Mouse (Mus musculus) bone marrow macrophage, adult 2 months (primary cell): Measurements from ENCODE around the gene Akr7a5. TPM values are rescaled to one million over a fixed set of nuclear protein-coding genes. Genes with fewer than 3 reads are reported as not detected.

ENCODE experiments used
- H3K27ac ChIP-seq: 2 replicates; pipeline ENCODE4 v1.5.1; 2012; ENCODE audit warnings: low read depth, low read length; ENCODE audit not compliant: insufficient read depth
- H3K4me1 ChIP-seq: 2 replicates; pipeline ENCODE4 v1.6.1; 2012; ENCODE audit warnings: low read length; ENCODE audit not compliant: control insufficient read depth, insufficient read depth
- H3K4me3 ChIP-seq: 2 replicates; pipeline ENCODE4 v1.5.1; 2012; ENCODE audit warnings: mild to moderate bottlenecking, low read length, moderate library complexity; ENCODE audit not compliant: insufficient read depth
- CTCF ChIP-seq: IDR thresholded peaks from 2 replicates; pipeline ENCODE4 v1.5.1; 2012; ENCODE audit warnings: low read depth, mild to moderate bottlenecking, low read length, moderate library complexity
- POLR2A ChIP-seq: IDR thresholded peaks from 2 replicates; pipeline ENCODE4 v1.6.1; 2012; ENCODE audit warnings: mild to moderate bottlenecking, low read depth, low read length, borderline replicate concordance
- polyA plus RNA-seq: library from polyadenylated mRNA; stranded (reverse); fragments of >200 nt; gene quantifications from 2 replicates; pipeline ENCODE4 v1.2.4, GENCODE M21; 2012; ENCODE audit not compliant: missing spikeins, insufficient read depth, insufficient read length

The Akr7a5 gene
- polyA plus RNA-seq = 17.5 and 19.3 TPM in 2 replicates

GRCm38 (mm10) chr4:139310171-139310898, at the start of gene Akr7a5, which contains the start of gene Pqlc2:
Gene Akr7a5, plus strand, starts transcription at chr4:139310744.
Gene Pqlc2, minus strand, starts transcription at chr4:139310708.
- peak within 1 kb of the TSS; percentile 28 for H3K27ac ChIP-seq
- TF ChIP-seq POLR2A = peak; percentile 67; the same call in 1 of the 2 replicates
- TF ChIP-seq CTCF = no peak
- peak within 1 kb of the TSS; percentile 85 for H3K4me3 ChIP-seq
- H3K4me1 ChIP-seq = peaks cover 26% of the 10 kb centered on the region

- H3K4me3 ChIP-seq = no peak overlapping the region
- TF ChIP-seq POLR2A (no peak), CTCF (no peak)
- no peak overlapping the region for H3K27ac ChIP-seq
- peaks cover 9% of the 10 kb centered on the region for H3K4me1 ChIP-seq
Measured at GRCm38 (mm10) chr4:139262981-139263380, 47.6 kb upstream of the Akr7a5 start.

GRCm38 (mm10) chr4:139265783-139266499, 44.6 kb upstream of the Akr7a5 start:
- Histone ChIP-seq H3K4me1 (no peaks in the 10 kb centered on the region), H3K4me3 (no peak overlapping the region), H3K27ac (no peak overlapping the region)
- TF ChIP-seq POLR2A (no peak), CTCF (no peak)

GRCm38 (mm10) chr4:139266500-139266865, 44.1 kb upstream of the Akr7a5 start:
- Histone ChIP-seq H3K4me3 (no peak overlapping the region), H3K4me1 (no peaks in the 10 kb centered on the region), H3K27ac (no peak overlapping the region)
- TF ChIP-seq POLR2A (no peak), CTCF (no peak)

GRCm38 (mm10) chr4:139267335-139267734, 43.2 kb upstream of the Akr7a5 start:
- no peak overlapping the region for H3K27ac ChIP-seq
- H3K4me3 ChIP-seq = no peak overlapping the region
- TF ChIP-seq CTCF (no peak), POLR2A (no peak)
- H3K4me1 ChIP-seq = no peaks in the 10 kb centered on the region

GRCm38 (mm10) chr4:139268242-139268641, 42.3 kb upstream of the Akr7a5 start:
- Histone ChIP-seq H3K27ac (no peak overlapping the region), H3K4me1 (no peaks in the 10 kb centered on the region), H3K4me3 (no peak overlapping the region)
- TF ChIP-seq POLR2A (no peak), CTCF (no peak)

GRCm38 (mm10) chr4:139270168-139270567, 40.4 kb upstream of the Akr7a5 start:
- no peak overlapping the region for H3K27ac ChIP-seq
- H3K4me1 ChIP-seq = no peaks in the 10 kb centered on the region
- TF ChIP-seq CTCF = no peak
- no peak for TF ChIP-seq POLR2A
- no peak overlapping the region for H3K4me3 ChIP-seq

- H3K4me1 ChIP-seq = no peaks in the 10 kb centered on the region
- no peak overlapping the region for H3K27ac ChIP-seq
- TF ChIP-seq CTCF (no peak), POLR2A (no peak)
- no peak overlapping the region for H3K4me3 ChIP-seq
Measured at GRCm38 (mm10) chr4:139271562-139271961, 39.0 kb upstream of the Akr7a5 start.

- no peak overlapping the region for H3K27ac ChIP-seq
- TF ChIP-seq CTCF (no peak), POLR2A (no peak)
- H3K4me1 ChIP-seq = no peaks in the 10 kb centered on the region
- H3K4me3 ChIP-seq = no peak overlapping the region
Measured at GRCm38 (mm10) chr4:139272951-139273680, 37.4 kb upstream of the Akr7a5 start.
